Mouse (Mus musculus) midbrain, embryonic 14.5 days (tissue): ENCODE results near the gene Jph4. TPM values are rescaled to one million over a fixed set of nuclear protein-coding genes. Genes with fewer than 3 reads are reported as not detected.
A peak's percentile ranks its signal among the peaks of the same experiment; 100 is the strongest.

Experiments used
- ATAC-seq: fragments of 200-750 bp; cut with Nextera tagmentation; 2 replicates; pipeline ENCODE4 v1.8.0; 2017; ENCODE audit warnings: moderate number of reproducible peaks, moderate library complexity; ENCODE audit not compliant: low FRiP score, low TSS enrichment
- DNase-seq: peaks from one replicate; pipeline ENCODE4 v3.0.0-alpha.2; 2015
- H3K27ac ChIP-seq: fragments of 300-500 bp; sonication (generic); replicated peaks from 2 replicates; pipeline ENCODE4 v1.5.1; 2014; ENCODE audit warnings: mild to moderate bottlenecking, low read depth, low read length, moderate library complexity
- H3K27me3 ChIP-seq: fragments of 300-500 bp; sonication (generic); 2 replicates; pipeline ENCODE4 v1.6.1; 2014; ENCODE audit warnings: low read length, control low read depth, mixed read lengths; ENCODE audit not compliant: control insufficient read depth, insufficient read depth
- H3K36me3 ChIP-seq: fragments of 300-500 bp; sonication (generic); 2 replicates; pipeline ENCODE4 v1.6.1; 2014; ENCODE audit warnings: low read length, control low read depth; ENCODE audit not compliant: control insufficient read depth, insufficient read depth
- H3K4me1 ChIP-seq: fragments of 300-500 bp; sonication (generic); 2 replicates; pipeline ENCODE4 v1.6.1; 2014; ENCODE audit warnings: mild to moderate bottlenecking, antibody characterized with exemption, low read length, control low read depth; ENCODE audit not compliant: control insufficient read depth, insufficient read depth
- H3K4me2 ChIP-seq: fragments of 300-500 bp; sonication (generic); 2 replicates; pipeline ENCODE4 v1.6.1; 2014; ENCODE audit warnings: mild to moderate bottlenecking, low read length, moderate library complexity
- H3K4me3 ChIP-seq: fragments of 300-500 bp; sonication (generic); replicated peaks from 2 replicates; pipeline ENCODE4 v1.5.1; 2014; ENCODE audit warnings: low read depth, low read length
- H3K9ac ChIP-seq: fragments of 300-500 bp; sonication (generic); replicated peaks from 2 replicates; pipeline ENCODE4 v1.6.1; 2014; ENCODE audit warnings: mild to moderate bottlenecking, low read length, moderate library complexity
- H3K9me3 ChIP-seq: fragments of 300-500 bp; sonication (generic); 2 replicates; pipeline ENCODE4 v1.6.1; 2016; ENCODE audit warnings: low read length, control low read depth, mixed read lengths; ENCODE audit not compliant: control insufficient read depth
- WGBS: fragments of 180-500 bp; shearing (Covaris S2); extraction: QIAGEN DNeasy Blood & Tissue Kit; methylation state at CpG from one replicate; pipeline ENCODE4 v1.1.7; 2014; 5-methylcytosine and 5-hydroxymethylcytosine counted together
- polyA plus RNA-seq: library from polyadenylated mRNA; unstranded; fragments of >200 nt; fragmentation: Nextera tagmentation; extraction: Ambion mirVana; gene quantifications from 2 replicates; pipeline ENCODE4 v1.2.1, GENCODE M21; 2014

Jph4 gene
- polyA plus RNA-seq, 1 experiment from 2014 or later, result 31.1 TPM

DNA sequence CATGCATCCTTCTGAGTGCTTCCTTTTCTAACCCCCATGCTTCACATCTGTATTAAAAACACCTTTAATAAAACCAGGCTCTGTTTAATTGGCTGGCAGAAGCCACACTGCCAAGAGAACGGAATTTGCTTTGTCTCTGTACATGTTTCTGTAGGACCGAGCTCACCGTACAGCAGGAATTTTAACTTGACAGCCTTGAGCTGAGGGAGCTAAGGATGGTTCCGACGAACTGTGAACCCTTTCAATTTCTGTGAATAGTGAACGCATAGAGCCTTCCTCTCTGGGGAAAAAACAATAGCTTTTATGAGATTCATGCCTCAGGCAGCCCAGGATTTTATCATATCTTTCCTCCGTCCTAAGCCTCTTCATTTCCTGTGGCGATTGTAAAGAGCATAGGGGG, 5.6 kb upstream of the Jph4 start:
- Histone ChIP-seq H3K27ac (peak overlapping the region; percentile 90), H3K4me3 (no peak overlapping the region), H3K9me3 (no peaks in the 10 kb centered on the region), H3K4me1 (peaks cover 19% of the 10 kb centered on the region), H3K4me2 (peak overlapping the region; percentile 43), H3K36me3 (no peaks in the 10 kb centered on the region), H3K9ac (peak overlapping the region; percentile 32; the same call in 1 of the 2 replicates), H3K27me3 (no peaks in the 10 kb centered on the region)
- 14% methylated on average over 8 of the region's 8 CpGs for WGBS
- ATAC-seq (peak; percentile 27; the same call in 1 of the 2 replicates), DNase-seq (peak; percentile 70)

DNA sequence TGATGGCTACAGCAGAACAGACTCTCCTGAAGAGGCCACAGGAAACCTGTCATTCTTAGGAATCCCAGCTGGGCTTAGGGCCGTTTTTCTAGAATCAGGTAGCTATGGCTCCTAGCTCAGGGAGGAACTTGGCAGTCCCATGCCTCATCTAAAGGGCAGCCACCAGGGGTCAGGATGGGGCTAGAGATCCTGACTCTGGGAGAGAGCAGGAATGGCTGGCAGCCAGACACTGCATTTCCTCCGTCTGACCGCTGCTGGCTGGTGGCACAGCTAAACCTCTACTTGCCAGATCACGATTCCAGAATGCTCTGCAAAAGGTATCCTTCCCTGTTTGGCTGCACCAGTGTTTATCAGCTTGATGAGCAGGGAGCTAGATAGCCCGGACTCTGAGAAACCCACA, 5.2 kb upstream of the Jph4 start:
- ATAC-seq (peak; percentile 90), DNase-seq (peak; percentile 93)
- 6% methylated on average over 5 of the region's 5 CpGs for WGBS
- peak overlapping the region; percentile 32; the same call in 1 of the 2 replicates for H3K9ac ChIP-seq
- peak overlapping the region; percentile 43 for H3K4me2 ChIP-seq
- H3K4me3 ChIP-seq, result no peak overlapping the region
- H3K27ac ChIP-seq, result peak overlapping the region; percentile 90
- no peaks in the 10 kb centered on the region for H3K27me3 ChIP-seq
- H3K4me1 ChIP-seq, result peaks cover 24% of the 10 kb centered on the region
- no peaks in the 10 kb centered on the region for H3K9me3 ChIP-seq
- H3K36me3 ChIP-seq, result no peaks in the 10 kb centered on the region

DNA sequence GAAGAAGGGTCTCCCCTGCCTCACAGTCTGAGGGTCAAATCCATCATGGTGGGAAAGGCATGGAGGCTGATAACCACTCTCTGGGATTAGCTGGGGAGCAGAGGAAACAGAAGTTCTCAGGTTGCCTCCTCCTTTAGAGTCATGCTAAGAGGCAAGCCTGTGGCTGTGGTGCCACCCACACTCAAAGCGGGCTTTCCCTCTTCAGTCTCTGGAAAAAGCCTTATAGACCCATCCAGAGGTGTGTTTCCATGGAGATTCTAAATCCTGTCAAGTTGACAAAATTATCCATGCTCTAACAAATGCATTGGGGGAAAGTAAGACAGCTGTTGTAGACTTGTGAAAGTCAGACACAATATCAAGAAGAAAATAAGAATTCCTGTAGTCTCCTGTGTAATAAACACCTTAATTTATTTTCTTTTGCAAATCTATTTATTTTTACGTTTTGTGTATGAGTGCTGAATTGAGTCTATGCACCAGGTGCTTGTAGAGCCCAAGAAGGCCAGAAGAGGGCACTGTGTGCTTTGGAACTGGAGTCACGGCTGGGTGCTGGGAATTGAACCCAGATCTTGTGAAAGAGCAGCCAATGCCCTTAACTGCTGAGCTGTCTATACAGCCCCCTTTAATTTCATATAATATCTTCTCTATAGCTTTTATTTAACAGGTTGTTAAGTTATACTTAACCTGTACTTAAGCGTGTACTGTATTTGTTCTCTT, 2.8 kb upstream of the Jph4 start:
- no peaks in the 10 kb centered on the region for H3K27me3 ChIP-seq
- H3K4me2 ChIP-seq, result no peak overlapping the region
- ATAC-seq, result no peak
- no peaks in the 10 kb centered on the region for H3K36me3 ChIP-seq
- peaks cover 27% of the 10 kb centered on the region for H3K4me1 ChIP-seq
- WGBS, result 62% methylated on average over 4 of the region's 4 CpGs
- DNase-seq, result no peak
- H3K27ac ChIP-seq, result no peak overlapping the region
- H3K4me3 ChIP-seq, result no peak overlapping the region
- H3K9me3 ChIP-seq, result no peaks in the 10 kb centered on the region
- no peak overlapping the region for H3K9ac ChIP-seq

DNA sequence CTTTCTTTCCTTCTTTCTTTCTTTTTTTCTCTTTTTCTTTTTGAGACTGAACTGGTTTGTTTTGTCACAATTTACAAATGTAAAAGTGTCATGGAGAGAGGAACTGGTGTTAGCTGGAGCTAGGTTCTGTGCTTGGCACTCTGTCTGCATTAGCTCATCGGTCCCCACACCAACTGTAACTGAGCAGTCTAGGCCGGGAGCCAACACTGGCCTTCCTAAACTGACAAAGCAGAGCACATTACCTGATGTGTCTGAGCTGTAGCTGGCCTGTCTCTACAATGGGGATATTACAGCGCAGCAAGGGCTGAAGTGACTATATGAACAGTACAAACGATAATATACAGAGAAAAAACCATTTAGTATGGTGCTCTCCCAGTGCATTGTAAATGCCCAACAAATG, 2.1 kb upstream of the Jph4 start:
- no peaks in the 10 kb centered on the region for H3K36me3 ChIP-seq
- 81% methylated on average over 4 of the region's 4 CpGs for WGBS
- no peak overlapping the region for H3K4me3 ChIP-seq
- no peak overlapping the region for H3K9ac ChIP-seq
- H3K4me1 ChIP-seq, result peaks cover 34% of the 10 kb centered on the region
- no peak overlapping the region for H3K27ac ChIP-seq
- peaks cover 1% of the 10 kb centered on the region; the same call in 1 of the 2 replicates for H3K27me3 ChIP-seq
- no peaks in the 10 kb centered on the region for H3K9me3 ChIP-seq
- DNase-seq (no peak), ATAC-seq (no peak)
- no peak overlapping the region for H3K4me2 ChIP-seq

DNA sequence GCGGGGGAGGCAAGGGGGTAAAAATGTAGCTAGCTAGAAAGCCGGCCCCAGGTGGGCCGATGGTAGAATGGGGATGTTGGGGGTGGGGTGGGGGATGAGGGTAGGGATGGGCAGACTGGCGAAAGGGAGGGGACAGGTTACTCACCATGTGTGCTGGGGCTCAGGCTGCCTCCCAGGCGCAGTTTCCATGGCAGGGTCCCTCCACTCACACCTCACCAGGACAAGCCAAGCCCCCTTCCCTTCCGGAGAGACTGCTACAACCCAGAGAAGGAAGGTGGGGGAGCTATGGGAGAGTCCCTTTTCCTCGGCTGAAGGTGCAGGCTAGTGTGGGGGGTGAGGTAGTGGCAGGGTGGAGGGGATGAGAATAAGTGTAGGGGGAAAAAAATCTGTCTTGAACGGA, 889 bp downstream of the Jph4 start:
- Histone ChIP-seq H3K9me3 (no peaks in the 10 kb centered on the region), H3K36me3 (peaks cover 10% of the 10 kb centered on the region), H3K4me1 (peaks cover 34% of the 10 kb centered on the region), H3K4me3 (peak overlapping the region; percentile 75), H3K9ac (peak overlapping the region; percentile 81), H3K4me2 (peak overlapping the region; percentile 89), H3K27me3 (peaks cover 11% of the 10 kb centered on the region; the same call in 1 of the 2 replicates), H3K27ac (peak overlapping the region; percentile 94)
- ATAC-seq, result peak; percentile 17
- WGBS, result 4% methylated on average over 8 of the region's 8 CpGs
- DNase-seq, result peak; percentile 49

DNA sequence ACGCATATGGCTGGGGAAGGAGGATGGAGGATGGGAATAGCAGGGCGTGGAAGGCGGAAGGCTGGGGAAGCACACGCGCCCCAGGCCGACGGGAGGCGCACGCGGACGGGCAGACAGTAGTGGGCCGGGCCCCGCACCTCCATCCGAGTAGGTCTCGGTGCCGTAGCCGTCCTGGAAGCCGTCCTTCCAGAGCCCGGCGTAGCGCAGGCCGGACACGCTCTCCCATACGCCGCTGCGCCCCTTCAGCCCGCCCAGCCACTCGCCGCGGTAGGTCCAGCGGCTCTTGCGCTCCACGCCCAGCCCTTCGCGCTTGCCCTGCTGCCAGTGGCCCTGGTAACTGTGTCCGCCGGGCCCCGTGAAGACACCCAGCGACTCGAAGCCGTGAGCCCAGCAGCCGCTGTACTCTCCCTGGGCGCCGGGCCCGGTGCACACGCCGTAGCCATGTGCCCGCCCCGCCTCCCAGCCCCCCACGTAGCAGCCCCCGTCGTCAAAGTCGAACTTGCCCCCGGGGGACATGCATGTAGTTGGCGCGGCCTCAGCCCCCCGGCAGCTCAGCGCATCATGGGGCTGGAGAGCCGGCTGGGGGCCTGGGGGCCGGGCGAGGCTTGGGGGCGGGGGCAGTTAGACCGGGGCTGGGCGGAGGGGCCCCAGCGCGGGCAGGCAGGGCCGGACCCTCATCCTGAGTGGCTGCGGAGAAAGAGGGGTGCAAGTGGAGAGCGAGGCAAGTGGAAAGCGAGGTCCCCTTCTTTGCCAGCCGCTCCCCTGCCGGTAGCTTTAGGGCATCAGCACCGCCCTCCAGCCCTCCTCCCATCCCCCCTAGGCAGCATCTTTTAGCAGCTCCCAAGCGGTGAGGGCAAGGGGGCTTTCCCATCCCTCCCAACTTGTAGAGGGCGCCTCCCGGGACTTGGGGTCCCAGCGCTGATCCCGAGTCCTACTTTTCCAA, 1.7 kb downstream of the Jph4 start:
- Histone ChIP-seq H3K27me3 (peaks cover 11% of the 10 kb centered on the region; the same call in 1 of the 2 replicates), H3K9ac (peak overlapping the region; percentile 81), H3K4me2 (peak overlapping the region; percentile 89), H3K4me3 (peak overlapping the region; percentile 75), H3K4me1 (peaks cover 37% of the 10 kb centered on the region), H3K36me3 (peaks cover 17% of the 10 kb centered on the region), H3K27ac (peak overlapping the region; percentile 94), H3K9me3 (no peaks in the 10 kb centered on the region)
- WGBS, result under 1% methylated on average over 75 of the region's 78 CpGs
- ATAC-seq, result peak; percentile 57
- DNase-seq, result peak; percentile 80

DNA sequence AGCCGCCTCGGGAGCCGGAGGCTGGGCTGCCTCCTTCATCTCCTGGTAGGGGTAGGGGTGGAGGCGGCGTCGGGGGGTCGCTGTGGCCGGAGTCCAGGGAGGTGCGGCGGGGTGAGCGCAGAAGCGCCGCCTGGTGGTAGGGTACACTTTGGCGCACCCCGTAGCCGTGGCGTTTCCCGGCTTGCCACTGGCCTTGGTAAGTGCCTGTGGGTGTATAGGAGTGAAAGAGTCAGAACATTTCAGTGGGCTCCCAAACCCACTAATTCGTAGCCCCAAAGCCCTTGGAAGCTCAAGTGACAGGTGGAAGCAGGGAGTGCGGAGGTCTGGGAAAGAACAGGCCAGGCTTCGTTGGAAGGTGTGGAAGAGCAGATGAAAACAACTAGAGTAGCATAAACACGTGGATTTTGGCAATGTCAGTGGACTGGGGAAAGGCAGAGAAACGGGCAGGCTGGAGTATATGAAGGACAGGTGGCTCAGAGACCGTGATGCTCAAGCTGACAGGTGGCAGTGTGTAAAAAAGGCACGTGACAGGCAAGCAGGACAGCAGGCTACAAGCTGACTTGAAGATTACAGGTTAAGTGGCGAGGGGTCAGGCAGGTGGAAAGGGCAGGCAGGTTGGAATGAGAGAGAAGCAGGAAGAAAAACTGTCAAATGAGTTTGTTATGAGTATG, 2.6 kb downstream of the Jph4 start:
- Histone ChIP-seq H3K36me3 (peaks cover 17% of the 10 kb centered on the region), H3K4me3 (peak overlapping the region; percentile 75), H3K4me2 (peak overlapping the region; percentile 89), H3K4me1 (peaks cover 45% of the 10 kb centered on the region), H3K9me3 (no peaks in the 10 kb centered on the region), H3K27ac (peak overlapping the region; percentile 94), H3K27me3 (peaks cover 11% of the 10 kb centered on the region; the same call in 1 of the 2 replicates), H3K9ac (peak overlapping the region; percentile 81)
- no peak for ATAC-seq
- WGBS, result 11% methylated on average over 26 of the region's 26 CpGs
- no peak for DNase-seq

DNA sequence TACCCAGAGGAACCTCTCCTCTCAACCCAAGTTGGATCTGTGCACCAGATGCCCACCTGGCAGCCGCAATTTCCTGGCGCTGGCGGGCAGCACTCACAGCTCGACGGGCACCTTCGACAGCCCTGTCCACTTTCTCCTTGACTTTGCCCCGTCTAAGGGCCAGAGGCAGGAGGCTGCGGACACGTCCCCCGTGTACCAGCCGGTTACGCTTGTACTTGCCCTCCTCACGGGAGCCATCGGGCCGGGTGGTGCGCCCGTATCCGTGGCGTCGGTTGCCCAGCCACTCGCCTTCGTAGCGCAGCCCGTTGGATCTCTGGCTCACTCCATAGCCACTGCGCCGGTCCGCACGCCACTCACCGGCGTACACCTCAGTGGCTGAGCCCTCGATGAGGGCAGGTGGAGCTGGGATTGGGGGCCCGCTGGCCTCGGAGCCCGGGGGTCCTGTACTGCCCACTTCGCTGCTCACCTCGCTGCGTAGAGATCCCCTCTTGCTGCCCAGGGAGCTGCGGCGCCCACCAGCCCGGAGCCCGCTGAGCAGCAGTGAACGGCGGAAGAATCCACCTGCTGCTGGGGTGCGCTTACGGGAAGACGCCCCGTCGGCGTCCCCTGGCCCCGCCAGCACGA, 3.3 kb downstream of the Jph4 start:
- peaks cover 11% of the 10 kb centered on the region; the same call in 1 of the 2 replicates for H3K27me3 ChIP-seq
- no peak for DNase-seq
- no peak overlapping the region for H3K27ac ChIP-seq
- peak overlapping the region; percentile 89 for H3K4me2 ChIP-seq
- no peak for ATAC-seq
- H3K9ac ChIP-seq, result no peak overlapping the region; the same call in 1 of the 2 replicates
- 70% methylated on average over 51 of the region's 51 CpGs for WGBS
- peaks cover 17% of the 10 kb centered on the region for H3K36me3 ChIP-seq
- H3K4me1 ChIP-seq, result peaks cover 52% of the 10 kb centered on the region
- H3K9me3 ChIP-seq, result no peaks in the 10 kb centered on the region
- H3K4me3 ChIP-seq, result peak overlapping the region; percentile 75
